ENCODE assay signal across 8 mouse cellular contexts in the genomic region with DNA sequence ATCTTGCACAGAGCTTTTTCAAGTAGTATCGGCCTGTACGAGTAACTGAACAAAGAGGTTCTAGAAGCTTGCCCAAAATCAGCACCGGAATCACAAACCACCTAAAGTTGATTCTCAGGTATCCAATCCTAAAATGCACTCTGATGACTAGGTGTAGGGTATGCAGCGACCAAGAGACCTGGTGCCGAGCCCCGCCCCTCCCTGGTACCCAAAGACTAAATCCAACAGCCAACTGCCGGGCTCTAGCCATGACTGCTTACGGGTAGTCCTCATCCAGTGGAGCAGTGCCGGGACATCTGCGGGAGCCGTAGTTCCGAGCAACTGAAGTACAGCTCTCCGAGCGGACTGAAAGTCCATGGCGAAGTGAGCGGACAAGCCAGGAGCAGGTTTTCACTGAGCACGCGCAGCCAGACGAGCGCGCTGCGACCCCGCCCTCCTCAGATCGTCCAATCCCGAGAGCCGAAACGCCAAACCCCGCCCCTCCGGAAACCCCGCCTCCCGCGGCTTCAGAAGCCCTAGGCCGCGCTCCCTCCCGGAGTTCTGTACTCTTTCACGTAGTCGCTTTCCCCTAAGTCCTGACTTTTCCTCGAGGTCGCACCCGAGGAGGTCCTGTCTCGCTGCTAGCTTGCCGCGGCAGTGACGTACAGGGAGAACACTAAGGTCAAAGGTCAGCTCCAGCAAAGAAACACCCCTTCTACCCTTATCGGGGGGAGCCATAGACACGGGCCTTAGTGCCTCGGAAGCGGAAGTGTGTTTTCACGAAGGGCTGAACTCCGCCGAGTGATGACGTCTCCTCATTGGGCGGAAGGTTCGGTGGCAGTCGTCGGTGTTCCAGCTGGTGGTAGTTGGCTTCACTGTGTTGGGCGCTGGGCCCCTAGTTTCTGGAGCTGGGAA. TPM values are rescaled to one million over a fixed set of nuclear protein-coding genes. Genes with fewer than 3 reads are reported as not detected.
A peak's percentile ranks its signal among the peaks of the same experiment; 100 is the strongest.
DNase-seq lines count a peak whose midpoint lies in the region; ATAC-seq and TF ChIP-seq lines count a peak whose summit lies in the region.
"Not testable (repeated sequence)": the region's sequence is repeated elsewhere in the genome, so short reads cannot be mapped to it uniquely, and the experiment has no call there.

A gene (plus strand): TSS at position 543 of the 894 bp plus-strand sequence.

- H3K27me3 ChIP-seq in forebrain, embryonic 10.5 days (ENCODE audit: poor library complexity, severe bottlenecking); hindbrain, embryonic 13.5 days; liver, embryonic 14.5 days (ENCODE audit: control insufficient read depth, insufficient read depth, low read length); midbrain, embryonic 16.5 days (ENCODE audit: control insufficient read depth, insufficient read depth, low read depth, low read length): not testable (repeated sequence)

- peak within 1 kb of the TSS; percentile 47 for H3K4me3 ChIP-seq in forebrain, embryonic 10.5 days
- peak within 1 kb of the TSS; percentile 39 for H3K4me3 ChIP-seq in hindbrain, embryonic 13.5 days
- peak within 1 kb of the TSS; percentile 49 to 67 for H3K4me3 ChIP-seq in liver, embryonic 14.5 days (ENCODE audit: insufficient read depth in 1 of 2, low read depth in 2 of 2, low read length in 2 of 2)
- peak within 1 kb of the TSS; percentile 32 for H3K4me3 ChIP-seq in midbrain, embryonic 16.5 days (ENCODE audit: low read depth, low read length)

- not testable (repeated sequence) for TF ChIP-seq EP300 in liver, embryonic 14.5 days (IDR thresholded peaks at IDR 0.05; ENCODE audit: low read depth)

- not testable (repeated sequence) for H3K9me3 ChIP-seq in forebrain, embryonic 10.5 days; hindbrain, embryonic 13.5 days; liver, embryonic 14.5 days (ENCODE audit: control insufficient read depth, low read length); midbrain, embryonic 16.5 days (replicated peaks; ENCODE audit: control insufficient read depth, low read length, poor library complexity, severe bottlenecking)

- DNase-seq in adrenal gland, postnatal 36 days; forebrain, embryonic 10.5 days (ENCODE audit: extremely low spot score, low spot score); heart, adult 18-20 months; layer of hippocampus, postnatal 25 days (ENCODE audit: extremely low spot score in 1 of 2, low spot score in 1 of 2); liver, embryonic 14.5 days (ENCODE audit: low read depth in 3 of 3, low spot score in 3 of 3); urinary bladder, adult 2 months (ENCODE audit: low spot score): not testable (repeated sequence)

- H3K27ac ChIP-seq in forebrain, embryonic 10.5 days; hindbrain, embryonic 13.5 days; liver, embryonic 14.5 days; midbrain, embryonic 16.5 days (ENCODE audit: low read length): not testable (repeated sequence)

- not testable (repeated sequence) for TF ChIP-seq CTCF in liver, embryonic 14.5 days (IDR thresholded peaks at IDR 0.05; ENCODE audit: low read depth)

- H3K9ac ChIP-seq in hindbrain, embryonic 13.5 days; midbrain, embryonic 16.5 days (ENCODE audit: low read depth, low read length): not testable (repeated sequence)
- peak within 1 kb of the TSS; percentile 64 for H3K9ac ChIP-seq in liver, embryonic 14.5 days (replicated peaks)

- ATAC-seq in hindbrain, embryonic 13.5 days (ENCODE audit: low FRiP score), result peak; percentile 99
- peak; percentile 97 for ATAC-seq in liver, embryonic 14.5 days (ENCODE audit: insufficient read depth)
- peak; percentile 99 for ATAC-seq in midbrain, embryonic 16.5 days

- H3K36me3 ChIP-seq in forebrain, embryonic 10.5 days (replicated peaks); hindbrain, embryonic 13.5 days; liver, embryonic 14.5 days (replicated peaks; ENCODE audit: control insufficient read depth, insufficient read depth, low read depth); midbrain, embryonic 16.5 days (ENCODE audit: control insufficient read depth, insufficient read depth, low read length): not testable (repeated sequence)

- H3K4me2 ChIP-seq in hindbrain, embryonic 13.5 days, result peak within 1 kb of the TSS; percentile 37; the same call in 1 of the 2 replicates
- H3K4me2 ChIP-seq in liver, embryonic 14.5 days (ENCODE audit: low read depth), result peak within 1 kb of the TSS; percentile 38; the same call in 1 of the 2 replicates
- not testable (repeated sequence) for H3K4me2 ChIP-seq in midbrain, embryonic 16.5 days (ENCODE audit: low read length)

- H3K4me1 ChIP-seq in forebrain, embryonic 10.5 days; hindbrain, embryonic 13.5 days (replicated peaks); liver, embryonic 14.5 days (replicated peaks; ENCODE audit: control insufficient read depth in 2 of 2, insufficient read depth in 2 of 2, low read length in 1 of 2); midbrain, embryonic 16.5 days (ENCODE audit: control insufficient read depth, insufficient read depth, low read length): not testable (repeated sequence)

- no CpG with 5 or more reads among the region's 57 CpGs for WGBS in forebrain, embryonic 10.5 days
- WGBS in hindbrain, embryonic 13.5 days, result no CpG with 5 or more reads among the region's 57 CpGs
- WGBS in liver, embryonic 14.5 days (ENCODE audit: insufficient replicate concordance), result no CpG with 5 or more reads among the region's 57 CpGs
- no CpG with 5 or more reads among the region's 57 CpGs for WGBS in midbrain, embryonic 16.5 days

RNA-seq across cellular contexts. Expression of the gene that starts here (rescaled TPM):
- total RNA-seq in adrenal gland, postnatal 36 days (2021), result 10 to 100 TPM; 43.1 to 66.4 TPM
- 56.0 and 57.1 TPM in 2 replicates for polyA plus RNA-seq in forebrain, embryonic 10.5 days (2016; fragmentation: Nextera tagmentation; extraction: Ambion mirVana)
- 10 to 100 TPM; 27.7 to 29.8 TPM for total RNA-seq in heart, adult 18-20 months (2021)
- polyA plus RNA-seq in hindbrain, embryonic 13.5 days (2015; fragmentation: Nextera tagmentation; extraction: Ambion mirVana), result 79.7 and 82.2 TPM in 2 replicates
- total RNA-seq in layer of hippocampus, postnatal 25 days (2021), result 10 to 100 TPM; 32.0 to 34.7 TPM
- polyA plus RNA-seq in liver, embryonic 14.5 days (2012; rRNA removed), result 10.7 and 17.1 TPM in 2 replicates
- polyA plus RNA-seq in liver, embryonic 14.5 days (2014; fragmentation: Nextera tagmentation; extraction: Ambion mirVana), result 34.7 and 40.3 TPM in 2 replicates
- polyA plus RNA-seq in midbrain, embryonic 16.5 days (2015; fragmentation: Nextera tagmentation; extraction: Ambion mirVana), result 75.1 and 85.2 TPM in 2 replicates
- polyA plus RNA-seq in urinary bladder, adult 2 months (2012; rRNA removed), result 51.7 and 52.6 TPM in 2 replicates
